Mouse (Mus musculus) liver, embryonic 16.5 days (tissue): ENCODE data around the gene Usp36. TPM values are rescaled to one million over a fixed set of nuclear protein-coding genes. Genes with fewer than 3 reads are reported as not detected.
A peak's percentile ranks its signal among the peaks of the same experiment; 100 is the strongest.

Experiments
- ATAC-seq: fragments of 200-750 bp; cut with Nextera tagmentation; 2 replicates; pipeline ENCODE4 v1.8.0; 2017; ENCODE audit warnings: low read depth, mild to moderate bottlenecking, moderate number of reproducible peaks, moderate library complexity
- H3K27ac ChIP-seq: fragments of 300-500 bp; sonication (generic); 2 replicates; pipeline ENCODE4 v1.5.1; 2014; ENCODE audit warnings: mild to moderate bottlenecking, low read length
- H3K27me3 ChIP-seq: fragments of 300-500 bp; sonication (generic); 2 replicates; pipeline ENCODE4 v1.6.1; 2014; ENCODE audit warnings: low read depth, low read length, mixed read lengths; ENCODE audit not compliant: control insufficient read depth, insufficient read depth
- H3K36me3 ChIP-seq: fragments of 300-500 bp; sonication (generic); 2 replicates; pipeline ENCODE4 v1.6.1; 2014; ENCODE audit warnings: mild to moderate bottlenecking; ENCODE audit not compliant: control insufficient read depth, insufficient read depth
- H3K4me1 ChIP-seq: fragments of 300-500 bp; sonication (generic); 2 replicates; pipeline ENCODE4 v1.6.1; 2014; ENCODE audit warnings: low read depth, low read length, mixed read lengths; ENCODE audit not compliant: control insufficient read depth
- H3K4me2 ChIP-seq: fragments of 300-500 bp; sonication (generic); 2 replicates; pipeline ENCODE4 v1.6.1; 2014; ENCODE audit warnings: low read depth, low read length, mixed read lengths
- H3K4me3 ChIP-seq: fragments of 300-500 bp; sonication (generic); 2 replicates; pipeline ENCODE4 v1.5.1; 2014; ENCODE audit warnings: low read depth, mild to moderate bottlenecking, low read length
- H3K9ac ChIP-seq: fragments of 300-500 bp; sonication (generic); 2 replicates; pipeline ENCODE4 v1.6.1; 2014; ENCODE audit warnings: low read depth, low read length
- H3K9me3 ChIP-seq: fragments of 300-500 bp; sonication (generic); replicated peaks from 2 replicates; pipeline ENCODE4 v1.6.1; 2016; ENCODE audit warnings: low read length; ENCODE audit not compliant: control insufficient read depth
- WGBS: fragments of 180-500 bp; shearing (Covaris S2); extraction: QIAGEN DNeasy Blood & Tissue Kit; methylation state at CpG from one replicate; pipeline ENCODE4 v1.1.7; 2014; ENCODE audit not compliant: insufficient replicate concordance; 5-methylcytosine and 5-hydroxymethylcytosine counted together
- polyA plus RNA-seq: library from polyadenylated mRNA; unstranded; fragments of >200 nt; fragmentation: Nextera tagmentation; extraction: Ambion mirVana; gene quantifications from 2 replicates; pipeline ENCODE4 v1.2.1, GENCODE M21; 2015

Usp36 gene
- 4.9 and 5.7 TPM in 2 replicates for polyA plus RNA-seq

DNA sequence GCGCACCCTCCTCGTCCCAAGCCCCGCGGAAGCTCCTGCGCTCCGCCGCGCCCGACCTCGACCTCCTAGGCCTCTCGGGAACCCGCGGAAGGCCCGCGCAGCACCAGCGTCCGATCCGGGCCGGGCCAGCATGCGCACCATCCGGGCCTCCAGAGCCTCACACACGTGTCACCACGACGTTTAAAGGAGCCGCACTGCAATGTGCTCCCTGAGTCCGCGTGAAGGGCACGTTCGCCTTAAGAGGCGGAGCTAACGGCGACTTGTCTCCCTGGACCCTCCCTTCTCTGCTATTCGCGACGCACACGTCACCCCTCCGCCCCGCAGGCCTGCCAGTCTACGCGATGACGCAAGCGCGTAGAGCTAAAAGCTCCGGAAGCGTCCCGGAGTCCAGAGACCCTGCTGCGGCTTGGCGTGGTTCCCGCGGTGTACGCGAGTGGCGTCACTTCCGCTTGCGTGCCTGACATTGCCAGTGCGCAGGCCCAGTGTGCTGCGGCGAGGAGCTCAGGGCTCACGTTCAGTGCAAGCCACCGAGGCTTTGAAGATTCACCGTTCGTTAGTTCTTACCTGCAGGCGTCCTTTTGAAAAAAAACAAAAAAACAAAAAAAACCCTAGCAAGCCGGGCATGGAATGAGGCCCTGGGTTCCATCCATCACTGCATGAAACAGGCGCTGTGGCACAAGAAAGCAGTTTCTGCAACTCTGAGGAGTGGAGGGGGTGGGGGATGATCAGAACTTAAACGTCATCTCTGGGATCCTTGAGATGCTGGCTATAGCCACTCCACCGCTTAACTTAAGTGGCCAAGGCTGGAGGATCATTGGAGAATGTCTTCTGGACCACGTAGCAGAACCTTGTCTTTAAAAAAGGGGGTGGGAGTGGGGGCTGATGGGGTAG lies at the start of gene Usp36:
Gene Usp36 (minus strand): TSS at position 246 of the 891 bp plus-strand sequence.
- 1% methylated on average over 68 of the region's 68 CpGs for WGBS
- peak within 1 kb of the TSS; percentile 93 for H3K4me2 ChIP-seq
- peak; percentile 94 for ATAC-seq

DNA sequence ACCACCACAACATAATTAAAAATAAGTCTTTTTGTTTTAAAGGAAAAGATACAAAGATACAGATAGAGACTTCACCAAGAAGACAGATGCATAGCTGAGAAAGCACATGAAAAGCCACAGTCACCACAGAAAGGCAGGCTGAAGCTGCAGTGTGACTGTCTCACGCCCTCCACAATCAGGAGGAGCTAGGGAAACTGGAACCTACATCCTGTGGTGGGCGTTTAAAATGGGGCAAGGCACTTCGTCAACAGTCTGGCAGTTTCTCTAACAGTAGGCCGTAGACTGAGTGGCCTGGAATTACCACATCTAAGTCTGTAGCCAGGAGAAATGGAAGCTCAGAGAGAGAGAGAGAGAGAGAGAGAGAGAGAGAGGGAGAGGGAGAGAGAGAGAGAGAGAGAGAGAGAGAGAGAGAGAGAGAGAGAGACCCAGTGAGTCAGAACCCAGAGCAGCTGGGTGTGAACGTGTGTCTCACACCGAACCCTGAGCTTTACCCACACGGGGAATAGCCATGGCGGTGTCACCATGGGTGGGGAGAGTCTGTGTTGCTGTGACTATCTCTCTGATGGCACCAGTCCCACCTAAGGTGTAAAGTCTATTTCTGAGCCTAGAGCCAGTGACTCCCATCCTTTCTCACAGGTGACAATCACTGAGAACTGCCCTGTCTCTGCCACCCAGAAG lies 47.6 kb upstream of the Usp36 start:
- H3K4me3 ChIP-seq, result no peak overlapping the region
- no peaks in the 10 kb centered on the region for H3K27me3 ChIP-seq
- no peaks in the 10 kb centered on the region for H3K4me1 ChIP-seq
- no peak overlapping the region for H3K9ac ChIP-seq
- no peaks in the 10 kb centered on the region for H3K36me3 ChIP-seq
- WGBS, result 56% methylated on average over 8 of the region's 8 CpGs
- H3K9me3 ChIP-seq, result no peaks in the 10 kb centered on the region
- no peak overlapping the region for H3K4me2 ChIP-seq
- no peak for ATAC-seq
- H3K27ac ChIP-seq, result no peak overlapping the region

More for the DNA sequence above, at the start of gene Usp36:
- Histone ChIP-seq H3K27me3 (no peaks in the 10 kb centered on the region), H3K36me3 (peaks cover 4% of the 10 kb centered on the region; the same call in 1 of the 2 replicates), H3K9me3 (no peaks in the 10 kb centered on the region), H3K27ac (peak within 1 kb of the TSS; percentile 65), H3K9ac (peak within 1 kb of the TSS; percentile 76), H3K4me3 (peak within 1 kb of the TSS; percentile 78), H3K4me1 (peaks cover 17% of the 10 kb centered on the region)

DNA sequence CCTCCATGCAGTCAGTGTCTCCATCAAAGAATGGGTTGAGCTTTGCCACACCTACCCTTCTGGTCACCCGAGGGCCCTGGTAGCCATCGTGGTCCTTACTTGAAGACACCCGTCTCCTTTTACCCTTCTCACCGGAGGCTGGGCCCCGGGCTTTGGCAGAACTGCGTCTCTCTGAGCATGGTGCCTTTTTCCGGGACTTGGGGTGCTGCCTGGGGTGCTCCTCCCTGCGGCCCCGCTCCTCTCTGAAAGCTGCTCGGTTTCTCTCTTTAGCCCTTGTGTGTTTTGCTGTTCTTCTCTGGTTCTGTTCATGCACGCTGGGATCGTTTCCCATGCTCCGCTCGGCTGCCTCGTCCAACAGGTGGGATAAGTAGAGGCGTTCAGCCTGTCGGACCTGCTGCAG lies 43.4 kb upstream of the Usp36 start:
- no peaks in the 10 kb centered on the region for H3K36me3 ChIP-seq
- no peak overlapping the region for H3K4me3 ChIP-seq
- no peak overlapping the region for H3K9ac ChIP-seq
- H3K27ac ChIP-seq, result no peak overlapping the region
- no peak for ATAC-seq
- no peaks in the 10 kb centered on the region for H3K4me1 ChIP-seq
- H3K4me2 ChIP-seq, result no peak overlapping the region
- no peaks in the 10 kb centered on the region for H3K9me3 ChIP-seq
- H3K27me3 ChIP-seq, result no peaks in the 10 kb centered on the region
- 72% methylated on average over 17 of the region's 17 CpGs for WGBS

DNA sequence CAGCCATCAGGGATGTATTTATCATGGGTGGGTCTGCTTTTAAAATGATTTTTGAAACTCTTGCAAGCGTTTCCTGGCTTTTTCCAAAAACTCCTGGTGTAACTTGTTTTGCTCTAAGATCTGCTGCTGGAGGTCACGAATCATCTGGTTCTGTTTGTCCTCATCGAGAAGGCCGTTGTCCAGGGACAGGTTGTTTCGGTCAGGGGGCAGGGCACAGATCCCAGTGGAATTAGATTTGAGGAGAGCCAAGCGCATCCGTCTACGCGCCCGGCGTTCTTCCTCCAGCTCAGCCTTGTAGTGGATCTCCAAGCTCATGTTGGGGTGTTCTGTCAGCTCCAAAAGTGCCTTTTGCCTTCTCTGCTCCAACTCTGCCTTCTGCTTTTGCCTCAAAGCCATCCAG lies 42.3 kb upstream of the Usp36 start:
- 76% methylated on average over 11 of the region's 11 CpGs for WGBS

DNA sequence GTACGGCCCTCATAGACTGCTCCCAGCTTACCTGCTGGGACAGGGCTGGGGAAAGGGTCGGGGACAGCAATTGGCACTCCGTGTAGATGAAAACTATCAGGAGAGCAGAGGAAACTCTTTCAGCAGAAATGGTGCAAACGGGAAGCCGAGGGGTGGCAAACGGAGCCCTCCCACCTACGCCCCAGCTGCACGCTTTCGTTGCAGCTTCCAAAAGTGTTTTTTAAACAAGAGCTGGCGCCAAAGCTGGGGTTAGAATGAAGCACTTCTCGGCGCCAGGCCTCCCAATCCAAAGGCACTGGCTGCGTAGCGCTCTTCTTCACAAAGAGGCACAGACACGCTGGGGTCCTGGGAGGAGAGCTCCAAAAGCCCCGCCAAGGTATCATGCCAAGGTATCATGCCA lies 40.7 kb upstream of the Usp36 start:
- no peak overlapping the region for H3K27ac ChIP-seq
- no peaks in the 10 kb centered on the region for H3K4me1 ChIP-seq
- WGBS, result 81% methylated on average over 16 of the region's 16 CpGs
- H3K4me3 ChIP-seq, result no peak overlapping the region
- H3K27me3 ChIP-seq, result no peaks in the 10 kb centered on the region
- ATAC-seq, result no peak
- H3K4me2 ChIP-seq, result no peak overlapping the region
- no peak overlapping the region for H3K9ac ChIP-seq
- no peaks in the 10 kb centered on the region for H3K36me3 ChIP-seq
- H3K9me3 ChIP-seq, result no peaks in the 10 kb centered on the region

More for the DNA sequence above, 42.3 kb upstream of the Usp36 start:
- no peaks in the 10 kb centered on the region for H3K4me1 ChIP-seq
- no peak overlapping the region for H3K27ac ChIP-seq
- ATAC-seq, result no peak
- no peak overlapping the region for H3K4me3 ChIP-seq
- H3K27me3 ChIP-seq, result no peaks in the 10 kb centered on the region
- H3K4me2 ChIP-seq, result no peak overlapping the region
- no peaks in the 10 kb centered on the region for H3K9me3 ChIP-seq
- H3K9ac ChIP-seq, result no peak overlapping the region
- H3K36me3 ChIP-seq, result no peaks in the 10 kb centered on the region

DNA sequence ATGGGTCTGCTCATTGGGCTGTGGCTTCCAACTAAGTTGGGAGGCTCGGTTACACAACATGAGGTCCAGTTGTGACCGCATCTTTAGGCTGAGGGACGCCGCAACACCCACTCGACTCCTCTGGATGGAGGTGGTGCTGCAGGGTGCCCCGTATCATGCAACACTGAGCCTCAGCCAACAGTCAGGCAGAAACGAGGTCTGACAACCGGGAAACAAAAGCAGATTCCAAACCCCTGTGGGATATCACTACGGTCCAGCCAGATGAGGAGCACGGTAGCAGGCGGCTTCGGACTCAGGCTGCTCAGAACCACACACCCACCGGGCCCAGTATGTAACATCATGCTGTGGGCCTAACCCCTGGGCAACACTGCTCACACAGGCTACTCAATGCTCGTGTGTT lies 40.3 kb upstream of the Usp36 start:
- Histone ChIP-seq H3K4me2 (no peak overlapping the region), H3K36me3 (no peaks in the 10 kb centered on the region), H3K27me3 (no peaks in the 10 kb centered on the region), H3K27ac (no peak overlapping the region), H3K9me3 (no peaks in the 10 kb centered on the region), H3K9ac (no peak overlapping the region), H3K4me1 (no peaks in the 10 kb centered on the region), H3K4me3 (no peak overlapping the region)
- ATAC-seq, result no peak
- WGBS, result 76% methylated on average over 14 of the region's 14 CpGs

DNA sequence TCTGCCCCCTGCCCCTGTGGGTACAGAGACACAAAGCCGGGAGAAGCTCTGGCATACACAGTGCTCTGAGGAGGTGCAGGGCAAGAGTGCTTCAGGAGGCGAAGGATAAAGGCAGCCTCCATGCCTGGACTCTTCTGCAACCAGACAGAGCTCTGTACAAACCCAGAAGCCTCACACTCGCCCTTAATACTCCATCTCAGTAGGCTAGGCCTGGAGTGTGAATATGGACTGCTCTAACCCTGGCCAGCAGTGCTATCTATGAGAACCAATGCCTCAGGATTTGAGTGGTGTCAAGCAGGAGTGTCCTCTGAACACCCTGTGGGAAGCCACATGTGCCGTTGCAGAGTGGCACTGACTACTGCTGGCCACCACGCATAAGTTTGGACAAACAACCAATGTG lies 38.9 kb upstream of the Usp36 start:
- Histone ChIP-seq H3K27ac (no peak overlapping the region), H3K27me3 (no peaks in the 10 kb centered on the region), H3K9me3 (no peaks in the 10 kb centered on the region), H3K36me3 (no peaks in the 10 kb centered on the region), H3K4me1 (no peaks in the 10 kb centered on the region), H3K4me2 (no peak overlapping the region), H3K4me3 (no peak overlapping the region), H3K9ac (no peak overlapping the region)
- WGBS, result 68% methylated on average over 5 of the region's 5 CpGs
- no peak for ATAC-seq

DNA sequence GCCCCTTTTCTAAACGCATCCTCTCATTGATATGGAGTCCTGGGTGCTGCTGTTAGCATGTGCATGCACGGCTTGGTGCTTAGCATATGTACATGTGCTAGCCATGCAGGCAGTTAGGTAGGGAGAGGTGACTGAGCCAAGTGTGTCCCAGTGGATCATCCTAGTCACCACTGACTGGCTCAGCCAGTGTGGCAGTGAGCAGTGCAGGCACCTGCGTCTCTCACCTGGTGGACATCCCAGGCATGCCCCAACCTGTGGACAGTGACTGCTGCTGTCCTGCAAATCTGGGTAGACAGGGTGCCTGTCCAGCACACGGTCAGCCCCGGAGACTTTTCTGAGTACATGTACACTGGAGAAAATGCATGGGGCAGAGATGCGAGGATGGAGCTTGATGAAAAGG lies 38.5 kb upstream of the Usp36 start:
- WGBS, result 67% methylated on average over 6 of the region's 6 CpGs
- no peak overlapping the region for H3K9ac ChIP-seq
- H3K4me1 ChIP-seq, result no peaks in the 10 kb centered on the region

More for the DNA sequence above, 38.5 kb upstream of the Usp36 start:
- no peaks in the 10 kb centered on the region for H3K27me3 ChIP-seq
- H3K27ac ChIP-seq, result no peak overlapping the region
- ATAC-seq, result no peak
- H3K36me3 ChIP-seq, result no peaks in the 10 kb centered on the region
- no peak overlapping the region for H3K4me3 ChIP-seq
- no peak overlapping the region for H3K4me2 ChIP-seq
- H3K9me3 ChIP-seq, result no peaks in the 10 kb centered on the region
